Mouse (Mus musculus): ENCODE measurements around the gene Ttyh2. TPM values are rescaled to one million over a fixed set of nuclear protein-coding genes. Genes with fewer than 3 reads are reported as not detected.
A peak's percentile ranks its signal among the peaks of the same experiment; 100 is the strongest.
"Not testable (repeated sequence)": the region's sequence is repeated elsewhere in the genome, so short reads cannot be mapped to it uniquely, and the experiment has no call there.

Ttyh2 gene
- polyA plus RNA-seq, 1 experiment: 92.5 TPM

- Histone ChIP-seq H3K27me3 (ENCODE audit: control insufficient read depth, insufficient read depth, low read length) (no peaks in the 10 kb centered on the region), H3K4me1 (ENCODE audit: control insufficient read depth, insufficient read depth, low read length) (no peaks in the 10 kb centered on the region), H3K4me3 (replicated peaks; ENCODE audit: insufficient read depth, low read depth, low read length) (no peak overlapping the region), H3K27ac (ENCODE audit: insufficient read depth, low read length) (no peak overlapping the region)
- DNase-seq: peak; percentile 63 to 76
- 26% methylated on average over 6 of the region's 6 CpGs for WGBS
- TF ChIP-seq POLR2A (IDR thresholded peaks at IDR 0.05; ENCODE audit: borderline replicate concordance, insufficient read depth, low read length) (no peak), CTCF (IDR thresholded peaks at IDR 0.05; ENCODE audit: borderline replicate concordance, insufficient read depth, low read depth, low read length) (peak; percentile 89)
Observed at GRCm38 (mm10) chr11:114662746-114663362, 12.4 kb upstream of the Ttyh2 start.

GRCm38 (mm10) chr11:114664164-114664563 lies 11.1 kb upstream of the Ttyh2 start:
- WGBS: 84% methylated on average over 7 of the region's 7 CpGs
- Histone ChIP-seq H3K27ac (ENCODE audit: insufficient read depth, low read length) (no peak overlapping the region), H3K27me3 (ENCODE audit: control insufficient read depth, insufficient read depth, low read length) (no peaks in the 10 kb centered on the region), H3K4me1 (ENCODE audit: control insufficient read depth, insufficient read depth, low read length) (no peaks in the 10 kb centered on the region), H3K4me3 (replicated peaks; ENCODE audit: insufficient read depth, low read depth, low read length) (no peak overlapping the region)
- no peak for TF ChIP-seq POLR2A (IDR thresholded peaks at IDR 0.05; ENCODE audit: borderline replicate concordance, insufficient read depth, low read length)
- TF ChIP-seq CTCF (IDR thresholded peaks at IDR 0.05; ENCODE audit: borderline replicate concordance, insufficient read depth, low read depth, low read length): no peak
- DNase-seq: no peak

- TF ChIP-seq POLR2A (IDR thresholded peaks at IDR 0.05; ENCODE audit: borderline replicate concordance, insufficient read depth, low read length) (no peak), CTCF (IDR thresholded peaks at IDR 0.05; ENCODE audit: borderline replicate concordance, insufficient read depth, low read depth, low read length) (no peak)
- Histone ChIP-seq H3K4me1 (ENCODE audit: control insufficient read depth, insufficient read depth, low read length) (peaks cover 1% of the 10 kb centered on the region), H3K27me3 (ENCODE audit: control insufficient read depth, insufficient read depth, low read length) (no peaks in the 10 kb centered on the region), H3K27ac (ENCODE audit: insufficient read depth, low read length) (no peak overlapping the region), H3K4me3 (replicated peaks; ENCODE audit: insufficient read depth, low read depth, low read length) (no peak overlapping the region)
- DNase-seq: no peak
- 68% methylated on average over 2 of the region's 2 CpGs for WGBS
Observed at GRCm38 (mm10) chr11:114665463-114665862, 9.8 kb upstream of the Ttyh2 start.

- Histone ChIP-seq H3K27me3 (ENCODE audit: control insufficient read depth, insufficient read depth, low read length) (no peaks in the 10 kb centered on the region), H3K27ac (ENCODE audit: insufficient read depth, low read length) (no peak overlapping the region), H3K4me3 (replicated peaks; ENCODE audit: insufficient read depth, low read depth, low read length) (no peak overlapping the region), H3K4me1 (ENCODE audit: control insufficient read depth, insufficient read depth, low read length) (peaks cover 8% of the 10 kb centered on the region)
- no peak for DNase-seq
- WGBS: 21% methylated on average over 13 of the region's 13 CpGs
- no peak for TF ChIP-seq CTCF (IDR thresholded peaks at IDR 0.05; ENCODE audit: borderline replicate concordance, insufficient read depth, low read depth, low read length)
- TF ChIP-seq POLR2A (IDR thresholded peaks at IDR 0.05; ENCODE audit: borderline replicate concordance, insufficient read depth, low read length): no peak
Observed at GRCm38 (mm10) chr11:114666786-114667185, 8.4 kb upstream of the Ttyh2 start.

- Histone ChIP-seq H3K27ac (ENCODE audit: insufficient read depth, low read length) (no peak overlapping the region), H3K27me3 (ENCODE audit: control insufficient read depth, insufficient read depth, low read length) (no peaks in the 10 kb centered on the region), H3K4me1 (ENCODE audit: control insufficient read depth, insufficient read depth, low read length) (peaks cover 9% of the 10 kb centered on the region), H3K4me3 (replicated peaks; ENCODE audit: insufficient read depth, low read depth, low read length) (no peak overlapping the region)
- TF ChIP-seq CTCF (IDR thresholded peaks at IDR 0.05; ENCODE audit: borderline replicate concordance, insufficient read depth, low read depth, low read length) (no peak), POLR2A (IDR thresholded peaks at IDR 0.05; ENCODE audit: borderline replicate concordance, insufficient read depth, low read length) (no peak)
- DNase-seq: no peak
- 48% methylated on average over 17 of the region's 18 CpGs for WGBS
Observed at GRCm38 (mm10) chr11:114667236-114667931, 7.8 kb upstream of the Ttyh2 start.

- not testable (repeated sequence) for H3K4me3 ChIP-seq (replicated peaks; ENCODE audit: insufficient read depth, low read depth, low read length); H3K27me3 ChIP-seq (ENCODE audit: control insufficient read depth, insufficient read depth, low read length); H3K27ac ChIP-seq (ENCODE audit: insufficient read depth, low read length)
- 24% methylated on average over 11 of the region's 11 CpGs for WGBS
- peaks cover 14% of the 10 kb centered on the region for H3K4me1 ChIP-seq (ENCODE audit: control insufficient read depth, insufficient read depth, low read length)
- peak; percentile 41; the same call in 1 of the 2 replicates for TF ChIP-seq CTCF (IDR thresholded peaks at IDR 0.05; ENCODE audit: borderline replicate concordance, insufficient read depth, low read depth, low read length)
- DNase-seq: peak; percentile 53 to 55
Observed at GRCm38 (mm10) chr11:114667932-114668285, 7.3 kb upstream of the Ttyh2 start.

GRCm38 (mm10) chr11:114668301-114668710 lies 6.9 kb upstream of the Ttyh2 start, which contains the start of gene Rpl38:
Rpl38 (plus strand) TSS chr11:114668524.
- WGBS: 2% methylated on average over 20 of the region's 21 CpGs
- TF ChIP-seq POLR2A (IDR thresholded peaks at IDR 0.05; ENCODE audit: borderline replicate concordance, insufficient read depth, low read length) (peak; percentile 77; the same call in 1 of the 2 replicates), CTCF (IDR thresholded peaks at IDR 0.05; ENCODE audit: borderline replicate concordance, insufficient read depth, low read depth, low read length) (peak; percentile 79)
- DNase-seq: peak; percentile 94 to 95
- H3K4me3 ChIP-seq (replicated peaks; ENCODE audit: insufficient read depth, low read depth, low read length): peak within 1 kb of the TSS; percentile 78
- peak within 1 kb of the TSS; percentile 49 for H3K27ac ChIP-seq (ENCODE audit: insufficient read depth, low read length)
- H3K27me3 ChIP-seq (ENCODE audit: control insufficient read depth, insufficient read depth, low read length): no peaks in the 10 kb centered on the region
- peaks cover 14% of the 10 kb centered on the region for H3K4me1 ChIP-seq (ENCODE audit: control insufficient read depth, insufficient read depth, low read length)

Data from cerebellum, adult 2 months (tissue).